Mouse (Mus musculus): ENCODE measurements around the gene Dnajb4.
A peak's percentile ranks its signal among the peaks of the same experiment; 100 is the strongest.

The Dnajb4 gene

GRCm38 (mm10) chr3:152209967-152210634, at the start of gene Dnajb4, which contains the start of gene Fubp1:
Gene Dnajb4, minus strand, starts transcription at chr3:152210302.
Gene Fubp1, plus strand, starts transcription at chr3:152210422.
- DNase-seq (ENCODE audit: low spot score) = peak; percentile 99

- DNase-seq (ENCODE audit: low spot score) = peak; percentile 91
Observed at GRCm38 (mm10) chr3:152259409-152259808, 49.3 kb upstream of the Dnajb4 start.

GRCm38 (mm10) chr3:152257528-152257927, 47.4 kb upstream of the Dnajb4 start:
- DNase-seq (ENCODE audit: low spot score) = no peak

- DNase-seq (ENCODE audit: low spot score) = no peak
Observed at GRCm38 (mm10) chr3:152250487-152250886, 40.4 kb upstream of the Dnajb4 start.

- DNase-seq (ENCODE audit: low spot score) = no peak
Observed at GRCm38 (mm10) chr3:152247708-152248107, 37.6 kb upstream of the Dnajb4 start.

GRCm38 (mm10) chr3:152245273-152245910, 35.3 kb upstream of the Dnajb4 start:
- DNase-seq (ENCODE audit: low spot score) = no peak

GRCm38 (mm10) chr3:152243304-152243703, 33.2 kb upstream of the Dnajb4 start:
- no peak for DNase-seq (ENCODE audit: low spot score)

- DNase-seq (ENCODE audit: low spot score) = no peak
Observed at GRCm38 (mm10) chr3:152241098-152241497, 31.0 kb upstream of the Dnajb4 start.

GRCm38 (mm10) chr3:152239592-152239991, 29.5 kb upstream of the Dnajb4 start:
- no peak for DNase-seq (ENCODE audit: low spot score)

- DNase-seq (ENCODE audit: low spot score) = peak; percentile 37
Observed at GRCm38 (mm10) chr3:152238836-152239235, 28.7 kb upstream of the Dnajb4 start.

GRCm38 (mm10) chr3:152235805-152236204, 25.7 kb upstream of the Dnajb4 start:
- DNase-seq (ENCODE audit: low spot score) = no peak

GRCm38 (mm10) chr3:152235238-152235637, 25.1 kb upstream of the Dnajb4 start:
- no peak for DNase-seq (ENCODE audit: low spot score)

GRCm38 (mm10) chr3:152231333-152232100, 21.4 kb upstream of the Dnajb4 start:
- DNase-seq (ENCODE audit: low spot score) = no peak

- DNase-seq (ENCODE audit: low spot score) = no peak
Observed at GRCm38 (mm10) chr3:152229271-152229670, 19.2 kb upstream of the Dnajb4 start.

GRCm38 (mm10) chr3:152228843-152229242, 18.7 kb upstream of the Dnajb4 start:
- no peak for DNase-seq (ENCODE audit: low spot score)

- DNase-seq (ENCODE audit: low spot score) = no peak
Observed at GRCm38 (mm10) chr3:152225906-152226305, 15.8 kb upstream of the Dnajb4 start.

GRCm38 (mm10) chr3:152224918-152225317, 14.8 kb upstream of the Dnajb4 start:
- no peak for DNase-seq (ENCODE audit: low spot score)

GRCm38 (mm10) chr3:152213416-152213815, 3.3 kb upstream of the Dnajb4 start:
- DNase-seq (ENCODE audit: low spot score) = no peak

GRCm38 (mm10) chr3:152211731-152212279, 1.7 kb upstream of the Dnajb4 start:
- DNase-seq (ENCODE audit: low spot score) = peak; percentile 18

- peak; percentile 72 for DNase-seq (ENCODE audit: low spot score)
Observed at GRCm38 (mm10) chr3:152210728-152211391, 758 bp upstream of the Dnajb4 start.

- DNase-seq (ENCODE audit: low spot score) = peak; percentile 75
Observed at GRCm38 (mm10) chr3:152209177-152209966, 730 bp downstream of the Dnajb4 start.

All from embryo, embryonic 10.5 days (tissue).